Mouse (Mus musculus) adrenal gland, postnatal 25 days (tissue): ENCODE measurements around the gene Bloc1s3. TPM values are rescaled to one million over a fixed set of nuclear protein-coding genes. Genes with fewer than 3 reads are reported as not detected.

ENCODE experiments used
- DNase-seq: peaks from one replicate; pipeline ENCODE4 v3.0.0; 2021; ENCODE audit warnings: mixed read lengths
- long read RNA-seq: library from polyadenylated mRNA; stranded (forward); transcript quantifications from one replicate; pipeline ENCODE4 v2.0.0, GENCODE M21; 2021
- total RNA-seq: library from RNA; stranded (reverse); gene quantifications from 2 replicates; pipeline ENCODE4 v1.2.3, GENCODE M21; 2021

Gene Bloc1s3
- total RNA-seq: 13.0 and 15.9 TPM in 2 replicates
- long read RNA-seq, transcript Bloc1s3-201 (2 exons, 3,188 nt): major isoform, 14 of 14 reads
- long read RNA-seq, partial matches to known transcripts: 0 of 14 reads
- long read RNA-seq, other reads (novel, unspliced or antisense): 0 of 14 reads

- peak; percentile 90 for DNase-seq
These were observed at the start of gene Bloc1s3, which contains the start of gene Trappc6a for GRCm38 (mm10) chr7:19508150-19508923. Gene Bloc1s3, minus strand, starts transcription at chr7:19508367. Gene Trappc6a, plus strand, starts transcription at chr7:19508395.

GRCm38 (mm10) chr7:19557086-19557485, 48.9 kb upstream of the Bloc1s3 start:
- DNase-seq: no peak

DNA sequence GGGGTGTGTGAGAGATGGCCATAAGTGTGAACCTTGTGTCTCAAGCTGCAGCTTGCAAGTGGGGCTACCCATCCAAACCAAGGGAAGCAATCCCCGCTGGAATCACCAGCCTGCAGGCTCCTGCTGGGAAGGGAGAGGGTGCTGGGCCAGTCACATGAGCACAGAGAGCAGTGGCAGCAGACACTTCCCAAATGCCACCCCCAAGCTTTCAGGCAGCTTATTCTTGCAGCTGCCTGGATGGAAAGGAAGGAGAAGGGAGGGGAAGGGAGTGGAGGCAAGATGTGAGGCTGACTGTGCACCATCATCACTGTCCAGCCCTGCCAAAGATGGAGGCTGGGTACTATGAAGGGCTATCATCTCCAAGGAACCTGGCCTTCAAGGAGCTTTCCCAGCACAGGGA, 46.0 kb upstream of the Bloc1s3 start:
- no peak for DNase-seq

- DNase-seq: no peak
These were observed 44.3 kb upstream of the Bloc1s3 start for GRCm38 (mm10) chr7:19552443-19552842.

- no peak for DNase-seq
These were observed 43.5 kb upstream of the Bloc1s3 start for GRCm38 (mm10) chr7:19551634-19552033.

- DNase-seq: no peak
These were observed 41.2 kb upstream of the Bloc1s3 start for GRCm38 (mm10) chr7:19549394-19549793.

DNA sequence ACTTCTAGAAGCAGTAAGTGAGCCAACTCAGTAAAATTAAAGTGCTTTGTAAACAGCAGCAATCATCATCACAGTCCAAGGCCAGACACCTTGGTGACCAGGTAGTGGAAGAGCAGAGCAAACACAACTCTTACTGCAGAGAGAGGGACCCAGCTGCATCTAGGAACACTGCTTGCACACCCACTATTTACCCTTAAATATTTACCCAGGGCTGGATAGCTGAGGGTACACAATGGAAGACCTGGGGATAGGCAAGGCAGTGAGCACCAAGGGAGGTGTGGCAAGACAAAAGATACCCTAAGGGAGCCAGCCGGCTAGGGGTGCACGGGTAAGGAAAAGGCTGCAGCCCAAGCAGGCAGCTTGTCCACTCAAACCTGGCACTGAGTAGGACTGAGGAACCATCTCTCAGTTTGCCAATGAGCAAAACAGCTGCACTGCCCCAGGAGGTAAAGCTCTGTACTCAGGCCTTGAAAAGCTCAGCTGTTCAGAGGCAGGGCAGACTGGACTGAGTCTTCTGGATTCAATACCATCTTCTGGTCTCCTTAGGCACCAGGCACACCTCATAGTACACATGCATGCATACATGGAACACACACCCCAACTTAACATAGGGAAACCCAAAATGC, 39.3 kb upstream of the Bloc1s3 start:
- no peak for DNase-seq

DNA sequence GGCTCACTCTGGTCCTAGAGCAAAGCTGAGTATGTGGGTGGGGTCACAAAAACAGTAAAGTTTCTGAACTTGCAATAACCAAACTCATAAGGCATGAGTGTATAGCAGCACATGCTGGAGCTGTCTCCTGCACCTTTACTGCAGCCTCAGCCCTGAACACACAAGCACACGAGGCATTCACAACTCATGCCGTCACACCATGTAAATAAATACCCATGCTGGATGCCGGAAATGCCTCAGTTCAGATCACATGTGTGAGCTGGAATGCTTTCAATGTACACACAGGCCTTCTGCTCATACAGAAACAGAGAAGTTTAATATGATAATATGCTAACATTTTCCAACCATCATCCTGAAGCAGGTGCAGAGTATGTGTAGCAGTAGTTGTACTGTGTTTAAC, 37.8 kb upstream of the Bloc1s3 start:
- DNase-seq: no peak

- DNase-seq: no peak
These were observed 35.4 kb upstream of the Bloc1s3 start for GRCm38 (mm10) chr7:19543584-19543983.

GRCm38 (mm10) chr7:19542155-19542691, 34.1 kb upstream of the Bloc1s3 start:
- DNase-seq: peak; percentile 42

DNA sequence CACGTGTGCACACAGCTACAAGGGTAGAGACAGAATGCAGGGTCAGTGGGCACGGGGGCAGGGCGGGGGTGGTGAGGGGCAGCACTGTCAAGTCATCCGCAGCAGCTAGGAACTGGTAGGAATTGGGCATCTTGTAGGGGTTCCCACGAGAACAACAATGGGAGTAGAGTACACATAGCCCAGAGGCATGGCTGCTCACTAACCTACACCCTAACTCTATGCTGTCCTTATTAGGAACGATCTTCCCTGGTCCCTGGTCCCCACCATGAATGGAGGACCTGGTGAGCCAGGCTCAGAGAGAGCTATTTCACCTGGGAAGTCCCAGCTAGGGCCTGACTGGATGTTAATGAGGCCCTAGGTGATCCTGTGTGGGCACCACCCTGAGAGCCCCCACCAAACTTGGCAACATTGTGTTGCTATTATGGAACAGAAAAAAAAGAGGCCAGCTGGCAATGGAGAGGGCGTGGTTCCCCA, 33.6 kb upstream of the Bloc1s3 start:
- no peak for DNase-seq

GRCm38 (mm10) chr7:19540771-19541566, 32.8 kb upstream of the Bloc1s3 start:
- DNase-seq: no peak

DNA sequence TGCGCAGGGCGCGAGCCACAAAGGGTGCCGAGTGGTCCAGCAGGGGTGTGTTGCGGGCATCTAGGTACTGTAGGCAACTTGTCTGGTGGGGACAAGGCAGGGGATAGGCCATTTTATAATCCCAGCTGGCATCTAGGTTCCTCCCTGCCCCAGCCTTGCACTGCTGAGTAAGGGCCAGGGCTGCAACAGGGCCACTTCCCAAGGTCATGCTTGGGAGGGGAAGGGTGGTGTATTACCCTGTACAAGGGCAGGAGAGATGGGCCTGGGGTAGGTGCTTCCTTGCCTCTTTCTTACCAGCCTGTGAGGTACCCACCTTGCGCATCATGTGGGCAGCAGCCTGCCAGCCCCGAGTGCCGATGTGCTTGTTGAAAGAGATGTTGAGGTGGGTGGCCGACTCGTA, 26.5 kb upstream of the Bloc1s3 start:
- no peak for DNase-seq

- no peak for DNase-seq
These were observed 24.1 kb upstream of the Bloc1s3 start for GRCm38 (mm10) chr7:19532240-19532639.

GRCm38 (mm10) chr7:19531077-19531476, 22.9 kb upstream of the Bloc1s3 start:
- DNase-seq: no peak

DNA sequence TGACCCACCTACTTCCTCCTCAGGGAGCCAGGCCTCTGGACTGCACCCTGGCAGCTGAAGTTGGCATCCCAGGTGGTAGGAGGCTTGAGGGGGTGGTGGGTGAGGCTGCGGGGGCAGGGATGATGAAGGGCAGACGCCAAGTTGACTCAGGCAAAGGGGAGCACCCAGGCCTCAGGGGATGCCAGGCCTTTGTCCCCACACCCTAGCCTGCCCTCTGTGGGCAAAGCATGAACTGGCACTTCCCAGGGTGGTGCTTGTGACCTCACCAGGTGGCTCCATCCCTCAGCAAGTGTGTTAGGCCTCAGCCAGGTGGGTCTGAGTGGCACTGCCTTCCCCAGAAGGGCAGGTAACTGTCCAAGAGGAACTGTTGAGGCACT, 16.9 kb upstream of the Bloc1s3 start:
- DNase-seq: no peak

- no peak for DNase-seq
These were observed 16.4 kb upstream of the Bloc1s3 start for GRCm38 (mm10) chr7:19524420-19525104.

DNA sequence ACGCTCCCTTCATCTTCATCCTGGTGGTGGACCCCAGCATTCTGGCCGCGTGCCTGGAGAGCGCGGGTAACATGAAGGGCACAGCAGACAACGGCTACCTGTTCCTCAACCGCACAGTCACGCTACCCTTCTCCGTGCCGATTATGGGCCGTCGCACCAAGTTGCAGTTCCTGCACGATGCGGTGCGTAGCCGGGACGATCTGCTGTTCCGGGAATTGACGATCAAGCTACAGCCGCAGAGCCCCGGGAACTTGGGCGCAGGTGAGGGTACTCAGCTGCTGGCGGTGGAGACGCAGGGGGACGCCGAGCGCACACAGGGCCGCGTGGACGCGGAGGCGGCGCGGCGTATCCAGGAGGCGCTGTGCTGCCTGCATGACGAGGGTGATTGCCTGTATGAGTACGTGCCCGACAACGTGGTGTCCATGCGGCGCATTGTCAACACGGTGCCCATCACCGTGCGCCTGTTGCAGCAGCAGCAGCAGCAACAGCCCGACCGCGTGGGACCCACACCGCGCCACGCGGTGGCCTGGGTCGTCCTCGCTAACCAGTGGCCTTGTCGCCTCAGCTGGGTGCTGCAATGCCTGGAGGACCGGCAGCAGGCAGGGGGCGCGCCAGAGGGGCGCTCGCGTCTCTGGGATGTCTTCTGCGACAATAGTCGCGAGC, 15.7 kb upstream of the Bloc1s3 start:
- peak; percentile 59 for DNase-seq

- DNase-seq: no peak
These were observed 15.0 kb upstream of the Bloc1s3 start for GRCm38 (mm10) chr7:19523017-19523756.

DNA sequence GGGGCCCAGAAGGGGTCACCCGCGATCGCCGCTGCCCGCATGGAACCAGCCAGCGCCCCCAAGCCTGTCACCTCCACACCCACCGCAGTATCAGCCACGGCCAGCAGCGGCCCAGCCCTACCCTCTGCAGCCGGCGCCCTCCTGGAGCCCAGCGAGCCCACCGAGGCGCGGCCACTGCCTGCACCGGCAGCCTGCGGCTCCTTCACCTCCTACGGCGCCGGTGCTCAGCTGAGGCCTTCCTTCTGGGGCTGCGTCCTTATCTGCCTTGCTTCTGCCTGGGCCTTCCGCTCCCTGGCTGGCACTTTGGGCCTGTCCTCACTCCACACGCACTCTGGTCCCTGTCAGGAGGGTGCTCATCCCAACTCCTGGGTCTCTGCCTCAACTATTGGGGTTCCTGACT, 11.9 kb upstream of the Bloc1s3 start:
- no peak for DNase-seq
